13 mouse cellular contexts compared by ENCODE assay signal in the genomic region with DNA sequence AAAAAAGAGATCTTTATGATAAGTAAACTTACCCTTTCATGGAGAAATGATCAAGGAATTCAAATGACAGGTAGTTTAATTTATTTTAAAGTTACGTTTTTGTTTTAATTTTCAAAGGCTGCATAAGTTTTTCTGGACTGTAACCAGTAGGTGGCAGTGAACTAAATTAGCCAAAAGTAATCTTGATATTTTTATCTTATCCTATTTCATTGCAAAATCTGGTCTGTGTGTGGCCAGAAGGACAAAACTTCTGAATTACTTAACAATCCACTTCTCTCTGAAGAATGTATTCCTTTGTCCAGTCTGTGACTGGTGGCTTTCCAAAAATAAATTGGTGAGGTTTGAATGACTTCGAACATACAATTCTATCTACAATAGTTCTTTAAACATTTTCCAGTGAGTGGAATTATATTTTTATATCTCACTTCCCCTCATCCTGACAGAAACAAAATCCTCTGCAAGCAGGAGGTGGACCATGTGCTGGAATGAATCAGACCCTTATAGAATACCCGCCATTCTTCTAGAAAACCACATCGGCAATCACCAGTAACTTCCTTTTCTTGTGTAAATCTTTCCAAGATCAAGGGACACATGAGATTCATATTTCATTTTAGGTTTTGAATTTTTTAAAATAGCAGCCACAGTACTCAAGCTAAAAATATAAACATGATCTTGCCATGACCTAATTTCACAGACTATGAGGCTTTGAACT.
DNase-seq lines count a peak whose midpoint lies in the region; ATAC-seq and TF ChIP-seq lines count a peak whose summit lies in the region.
"Had no signal": no experiment of that assay in that cellular context is flagged by ENCODE, and none has a peak within 500 bp of the region (broad histone marks: within the 10 kb centered on the region; RNA-seq: fewer than 3 reads in every experiment).

No protein-coding gene starts in this region.

- no peaks in the 10 kb centered on the region for H3K9me3 ChIP-seq in heart, postnatal 0 days (replicated peaks; ENCODE audit: control insufficient read depth, low read length)
- no peaks in the 10 kb centered on the region for H3K9me3 ChIP-seq in neural tube, embryonic 15.5 days (replicated peaks)
- H3K9me3 ChIP-seq: forebrain, embryonic 12.5 days; heart, embryonic 15.5 days had no signal

- H3K27me3 ChIP-seq in heart, postnatal 0 days (ENCODE audit: control insufficient read depth, insufficient read depth, low read length) = no peaks in the 10 kb centered on the region
- no peaks in the 10 kb centered on the region for H3K27me3 ChIP-seq in neural tube, embryonic 15.5 days (replicated peaks)
- H3K27me3 ChIP-seq: forebrain, embryonic 12.5 days; heart, embryonic 15.5 days had no signal

- no peak for TF ChIP-seq EP300 in heart, postnatal 0 days (IDR thresholded peaks at IDR 0.05; ENCODE audit: low read depth)

- no peak overlapping the region for H3K4me3 ChIP-seq in heart, postnatal 0 days (ENCODE audit: low read depth, low read length)
- H3K4me3 ChIP-seq in neural tube, embryonic 15.5 days (replicated peaks) = no peak overlapping the region
- H3K4me3 ChIP-seq: forebrain, embryonic 12.5 days; heart, embryonic 15.5 days had no signal

- DNase-seq in heart, postnatal 0 days (ENCODE audit: low spot score) = no peak
- DNase-seq in heart, adult 8-10 months (ENCODE audit: low spot score) = no peak
- DNase-seq in retina, embryonic 14.5 days (ENCODE audit: low spot score) = peak; percentile 33
- DNase-seq in retina, postnatal 1 day = no peak
- DNase-seq in kidney, adult 11 months = no peak
- DNase-seq: cerebellum, adult 9-10 months; gastrocnemius, postnatal 14 days; lung, postnatal 36 days had no signal

- TF ChIP-seq CTCF in heart, postnatal 0 days (IDR thresholded peaks at IDR 0.05; ENCODE audit: low read depth) = 0 out of 2 replicates have a peak, but pooled peaks have one; percentile 10

- no peak for ATAC-seq in heart, postnatal 0 days (ENCODE audit: insufficient read depth, low read depth)
- 0 out of 2 replicates have a peak, but pooled peaks have one; percentile 50 for ATAC-seq in common myeloid progenitor, adult 5-6 weeks (replicated peaks; ENCODE audit: low read depth, poor library complexity, severe bottlenecking)
- ATAC-seq in neural tube, embryonic 15.5 days (ENCODE audit: low FRiP score) = no peak

- H3K36me3 ChIP-seq in heart, postnatal 0 days (replicated peaks; ENCODE audit: control insufficient read depth, insufficient read depth, low read length) = no peaks in the 10 kb centered on the region
- H3K36me3 ChIP-seq in neural tube, embryonic 15.5 days = no peaks in the 10 kb centered on the region
- H3K36me3 ChIP-seq: heart, embryonic 15.5 days had no signal

- no peak overlapping the region for H3K4me2 ChIP-seq in heart, postnatal 0 days (ENCODE audit: low read depth, low read length)
- H3K4me2 ChIP-seq in neural tube, embryonic 15.5 days = no peak overlapping the region
- H3K4me2 ChIP-seq: forebrain, embryonic 12.5 days; heart, embryonic 15.5 days; liver, embryonic 11.5 days had no signal

- WGBS in heart, postnatal 0 days = 69% methylated on average over 4 of the region's 4 CpGs
- WGBS in neural tube, embryonic 15.5 days = 86% methylated on average over 4 of the region's 4 CpGs

- H3K9ac ChIP-seq in heart, postnatal 0 days (replicated peaks; ENCODE audit: low read depth, low read length) = no peak overlapping the region
- no peak overlapping the region for H3K9ac ChIP-seq in neural tube, embryonic 15.5 days (replicated peaks)
- H3K9ac ChIP-seq: forebrain, embryonic 12.5 days; heart, embryonic 15.5 days had no signal

- H3K27ac ChIP-seq in heart, postnatal 0 days (ENCODE audit: low read depth) = no peak overlapping the region
- H3K27ac ChIP-seq in neural tube, embryonic 15.5 days (replicated peaks) = no peak overlapping the region
- H3K27ac ChIP-seq: forebrain, embryonic 12.5 days; heart, embryonic 15.5 days had no signal

- H3K4me1 ChIP-seq in heart, postnatal 0 days (ENCODE audit: control insufficient read depth, insufficient read depth) = no peaks in the 10 kb centered on the region
- 0 out of 2 replicates have a peak, but pooled peaks cover 2% of the 10 kb centered on the region for H3K4me1 ChIP-seq in neural tube, embryonic 15.5 days
